Mouse (Mus musculus): ENCODE results near the gene Opa1.
A peak's percentile ranks its signal among the peaks of the same experiment; 100 is the strongest.

Gene Opa1

DNA sequence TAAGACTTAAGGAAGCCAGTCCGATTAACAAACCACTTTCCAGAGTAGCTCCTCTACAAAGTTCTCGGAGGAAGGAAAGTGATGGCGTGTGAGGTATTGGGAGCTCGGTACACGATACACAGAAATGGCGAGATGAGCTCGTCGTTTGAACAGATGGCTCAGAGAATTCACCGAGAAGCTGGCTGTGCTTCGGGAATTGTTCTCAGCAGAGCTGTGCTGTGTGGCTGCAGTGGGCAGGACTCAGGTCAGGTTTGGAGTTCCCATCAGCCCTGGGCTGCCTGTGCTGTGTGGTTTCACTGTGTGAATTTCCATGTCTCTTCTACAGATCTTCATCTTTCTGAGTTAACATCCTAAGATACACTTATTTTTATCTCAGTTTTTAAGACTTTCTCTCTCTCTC is 77.8 kb downstream of the Opa1 start:
- no peak for DNase-seq

DNA sequence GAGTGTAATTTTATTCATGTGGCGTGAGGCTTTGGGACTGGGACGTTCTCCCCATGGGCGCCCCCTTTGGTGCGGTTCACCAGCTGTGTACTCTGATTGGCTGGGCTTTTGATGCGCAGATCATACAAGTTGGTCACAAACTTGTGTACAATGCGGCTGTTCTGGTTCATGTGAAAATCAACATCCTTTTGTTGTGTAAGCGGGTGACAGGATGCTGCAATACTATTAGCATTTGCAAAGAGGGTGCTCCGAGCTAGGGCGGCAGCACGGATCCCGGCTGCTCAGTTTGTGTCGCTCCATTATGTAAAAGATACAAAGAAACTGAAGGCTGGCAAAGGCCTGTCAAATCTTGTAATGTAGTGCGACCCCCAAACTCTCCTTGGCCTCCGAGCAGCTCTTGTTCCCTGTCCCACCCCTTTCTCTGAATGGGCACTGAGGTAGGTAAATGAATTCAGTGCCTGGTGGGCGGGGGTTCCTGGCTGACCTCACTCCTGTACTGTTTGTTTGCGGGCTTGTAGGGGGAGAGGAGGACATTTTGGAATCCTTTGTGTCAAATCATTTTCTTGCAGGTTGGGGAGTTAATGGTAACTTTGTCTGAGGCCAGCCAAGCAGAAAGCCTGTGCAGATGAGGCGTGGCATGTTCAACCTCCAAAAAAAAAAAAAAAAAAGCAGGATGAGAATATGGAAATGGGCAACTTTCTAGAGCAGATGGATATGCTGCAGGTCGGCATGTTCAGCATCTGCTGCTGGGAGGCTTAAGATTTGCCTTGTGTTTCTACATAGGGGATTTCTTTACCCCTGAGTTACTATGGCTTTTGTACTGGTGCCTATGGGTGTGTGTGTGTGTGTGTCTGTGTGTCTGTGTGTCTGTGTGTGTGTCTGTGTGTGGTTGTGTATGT is 78.8 kb downstream of the Opa1 start:
- DNase-seq, result peak in 1 of 2 experiments; percentile 19

DNA sequence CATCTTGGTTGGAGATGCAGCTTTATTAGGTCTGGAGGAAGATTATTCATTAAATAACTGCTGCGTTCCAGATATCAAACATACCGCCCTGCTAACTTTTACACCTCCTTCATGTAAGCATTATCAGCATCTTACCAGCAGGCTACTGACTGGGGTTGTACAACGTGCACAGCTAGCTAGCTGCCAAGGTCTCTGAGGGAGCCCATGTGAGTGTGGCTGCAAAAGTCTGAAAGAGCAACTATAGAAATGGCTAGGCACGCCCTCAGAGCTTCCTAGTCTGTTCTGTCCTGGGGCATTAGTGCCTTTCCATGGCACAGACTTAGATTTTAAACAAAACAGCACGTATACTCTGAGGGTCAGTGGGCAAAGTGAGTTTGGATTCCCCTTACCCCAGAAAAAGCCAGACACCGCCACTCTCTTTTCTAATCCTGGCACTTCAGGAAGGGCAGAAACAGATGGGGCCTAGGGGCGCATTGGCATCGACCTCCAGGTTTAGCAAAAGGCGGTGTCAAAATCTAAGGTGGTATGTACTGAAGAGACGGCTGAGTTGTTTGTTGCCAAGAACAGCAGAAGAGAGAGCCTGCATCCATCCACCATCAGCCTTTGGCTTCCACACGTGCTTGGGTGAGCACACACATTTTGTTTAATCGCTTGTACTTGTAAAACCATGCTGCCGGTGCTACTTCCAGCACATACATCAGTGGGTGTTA is 80.1 kb downstream of the Opa1 start:
- DNase-seq, result no peak

DNA sequence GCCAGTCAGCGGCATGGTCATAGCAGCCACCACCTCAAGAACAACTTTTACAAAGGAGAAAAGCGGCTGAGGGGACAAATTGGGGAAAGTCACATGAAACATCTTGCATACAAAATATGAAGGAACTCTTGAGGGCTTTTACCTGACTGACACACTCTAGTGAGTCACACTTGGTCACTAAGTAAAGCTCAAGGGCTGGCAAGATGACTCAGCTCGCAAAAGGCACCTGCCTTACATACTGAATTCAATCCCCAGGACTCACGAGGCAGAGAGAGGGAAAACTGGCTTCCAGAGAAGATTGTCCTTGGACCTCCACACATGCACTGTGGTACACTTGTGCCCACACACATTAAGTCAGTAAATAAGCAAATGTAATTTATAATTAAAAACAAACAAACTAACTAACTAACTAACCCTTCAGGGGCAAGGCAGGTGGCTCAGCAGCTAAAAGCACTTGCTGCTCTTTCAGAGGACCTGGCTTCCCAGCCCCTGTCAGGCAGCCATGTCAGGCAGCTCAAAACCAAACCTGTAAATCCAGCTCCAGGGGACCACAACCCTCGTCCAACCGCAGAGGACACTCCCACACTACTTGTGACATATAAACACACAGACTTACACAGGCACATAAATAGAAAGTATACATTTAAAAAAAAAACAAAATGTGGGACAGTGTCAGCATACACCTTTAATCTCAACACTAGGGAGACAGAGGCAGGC is 84.1 kb downstream of the Opa1 start:
- DNase-seq, result no peak

DNA sequence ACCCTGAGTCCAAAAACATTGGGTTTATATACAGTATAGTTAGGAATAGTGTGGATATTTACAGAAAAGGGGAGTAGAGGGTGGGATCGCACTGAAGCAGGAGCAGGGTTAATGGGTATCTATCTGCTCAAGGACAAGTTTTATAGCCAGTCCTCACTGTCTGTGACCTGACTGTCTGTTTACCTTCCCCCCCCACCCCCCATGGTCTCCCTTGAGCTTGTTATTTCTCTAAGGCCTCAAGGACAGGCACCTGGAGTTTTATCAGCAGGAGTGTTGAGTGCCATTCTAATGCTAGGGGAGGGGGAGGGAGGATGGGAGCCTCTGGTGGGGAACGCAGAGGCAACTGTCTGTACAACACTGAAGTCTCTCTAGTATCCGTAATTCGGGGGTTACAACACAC is 85.3 kb downstream of the Opa1 start:
- no peak for DNase-seq

DNA sequence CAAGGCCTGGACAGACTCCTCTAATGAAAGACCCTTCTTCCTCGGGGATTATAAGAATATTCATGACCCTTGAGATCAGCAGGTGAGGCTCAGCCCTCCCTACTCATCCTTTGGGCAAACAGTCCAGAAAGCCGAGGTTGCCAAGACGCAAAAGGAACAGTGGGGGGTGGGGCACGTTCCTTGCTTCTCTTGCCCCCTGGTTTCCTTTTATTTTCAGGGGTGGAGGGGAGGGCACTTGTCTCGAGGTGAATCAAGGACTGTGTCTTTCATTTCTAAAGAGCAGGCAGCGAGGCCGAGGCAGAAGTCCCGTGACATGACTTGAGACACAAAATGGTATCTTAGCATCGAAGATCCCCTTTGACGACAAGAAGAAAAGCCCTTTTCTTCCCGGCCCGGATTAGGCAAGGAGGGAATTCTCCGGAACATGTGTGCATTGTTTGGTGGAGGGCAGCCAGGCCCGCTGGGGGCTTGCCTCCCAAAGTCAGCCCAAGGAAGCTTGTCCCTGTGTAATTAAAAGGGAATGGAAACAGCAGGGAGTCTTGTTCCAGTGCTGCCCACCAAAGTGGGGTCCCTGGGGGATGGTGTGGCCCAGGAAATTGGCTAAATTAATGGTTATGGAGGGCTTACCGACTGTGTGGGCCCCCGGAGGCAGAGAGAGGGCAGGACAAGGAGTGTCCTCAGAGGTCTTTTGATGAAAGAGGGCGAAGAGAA is 88.0 kb downstream of the Opa1 start:
- DNase-seq, result no peak

DNA sequence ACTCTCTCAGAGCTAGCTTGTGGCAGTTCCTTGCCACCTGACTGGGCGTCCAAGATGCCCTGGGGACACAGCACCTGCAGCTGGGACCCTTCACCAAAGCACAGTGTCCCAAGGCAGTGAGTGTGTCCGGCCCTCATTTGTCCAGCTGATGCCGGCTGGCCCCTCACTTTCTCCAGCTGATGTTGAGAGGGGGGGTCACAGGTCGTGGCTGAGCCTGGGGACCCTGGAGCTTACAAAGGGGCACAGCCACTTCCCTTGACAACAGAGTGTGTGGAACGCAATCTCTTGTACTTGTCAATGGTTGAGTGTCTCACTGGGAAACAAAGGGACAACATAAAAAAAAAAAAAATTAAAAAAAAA is 88.5 kb downstream of the Opa1 start:
- DNase-seq, result no peak

DNA sequence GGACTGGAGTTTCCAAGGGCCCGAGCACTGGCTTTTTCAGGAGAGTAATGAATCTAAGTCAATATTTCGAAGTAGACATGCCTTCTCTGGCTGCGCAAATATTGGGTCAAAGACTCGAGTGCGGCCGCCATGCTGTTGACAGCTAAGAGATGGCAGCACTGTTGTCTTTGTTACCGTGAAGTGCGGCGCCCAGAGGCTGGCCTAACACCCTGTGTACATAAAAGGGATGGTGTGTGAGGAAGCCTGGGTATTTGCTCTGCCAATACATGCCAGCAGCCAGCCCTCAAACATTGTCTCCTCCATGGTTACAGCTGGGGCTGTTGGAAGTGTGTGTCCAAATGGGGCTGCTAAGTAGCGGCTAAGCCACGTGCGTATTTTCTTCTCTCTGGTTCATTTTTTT is 89.3 kb downstream of the Opa1 start:
- DNase-seq, result no peak

DNA sequence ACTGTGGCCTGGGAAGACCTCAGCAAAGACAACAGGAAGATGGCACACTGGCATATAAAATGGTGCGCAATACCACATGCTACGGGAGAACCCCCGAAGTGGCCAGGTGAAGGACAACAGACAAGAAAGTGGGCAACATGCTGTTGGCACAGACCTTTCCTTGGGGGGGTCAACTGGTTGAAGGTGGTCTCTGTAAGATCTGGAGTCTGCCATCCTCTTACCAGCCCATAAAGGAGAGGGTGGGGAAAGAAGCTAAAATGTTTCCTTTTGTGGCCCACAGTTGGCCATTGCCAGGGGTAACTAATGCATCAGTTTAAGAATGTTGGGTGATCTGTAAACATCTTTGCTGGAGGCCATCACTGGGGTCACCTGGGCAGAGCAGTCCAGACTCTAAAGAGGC is 91.7 kb downstream of the Opa1 start:
- no peak for DNase-seq

DNA sequence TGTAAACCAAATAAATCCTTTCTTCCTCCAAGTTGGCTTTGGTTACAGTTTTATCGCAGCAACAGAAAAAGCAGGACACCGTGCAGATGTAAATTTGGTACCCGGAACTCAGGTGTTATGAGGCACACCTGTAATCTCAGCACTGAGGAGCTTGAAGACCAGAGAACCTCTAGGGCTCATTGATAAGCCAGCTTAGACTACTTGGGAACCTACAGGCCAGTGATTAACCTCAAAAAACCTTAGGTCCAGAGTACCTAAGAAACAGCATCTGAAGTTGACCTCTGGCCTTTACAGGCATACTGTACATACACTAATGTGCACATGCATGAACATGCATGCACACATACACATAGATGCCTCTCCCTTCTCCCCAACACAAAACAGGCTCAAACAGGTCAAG is 94.1 kb downstream of the Opa1 start:
- no peak for DNase-seq

DNA sequence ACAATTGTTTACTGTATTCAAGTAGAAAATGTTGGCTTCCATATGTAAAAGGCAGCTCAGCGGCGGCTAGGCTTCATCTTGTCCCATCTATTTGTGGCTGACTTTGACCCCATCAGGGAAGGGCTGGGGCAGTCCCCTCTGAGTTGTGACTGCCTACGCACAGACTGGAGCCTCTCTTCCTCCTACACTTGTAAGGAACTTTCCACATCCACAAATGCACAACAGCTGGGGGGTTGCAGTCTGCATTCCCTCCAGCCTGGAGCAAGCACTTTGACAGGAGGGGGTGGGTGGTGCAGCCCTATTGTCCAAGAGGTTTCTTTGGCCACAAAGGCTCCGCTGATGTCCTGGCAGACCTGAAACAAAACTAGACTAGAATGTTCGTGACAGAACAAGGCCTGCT is 100.5 kb downstream of the Opa1 start:
- no peak for DNase-seq

DNA sequence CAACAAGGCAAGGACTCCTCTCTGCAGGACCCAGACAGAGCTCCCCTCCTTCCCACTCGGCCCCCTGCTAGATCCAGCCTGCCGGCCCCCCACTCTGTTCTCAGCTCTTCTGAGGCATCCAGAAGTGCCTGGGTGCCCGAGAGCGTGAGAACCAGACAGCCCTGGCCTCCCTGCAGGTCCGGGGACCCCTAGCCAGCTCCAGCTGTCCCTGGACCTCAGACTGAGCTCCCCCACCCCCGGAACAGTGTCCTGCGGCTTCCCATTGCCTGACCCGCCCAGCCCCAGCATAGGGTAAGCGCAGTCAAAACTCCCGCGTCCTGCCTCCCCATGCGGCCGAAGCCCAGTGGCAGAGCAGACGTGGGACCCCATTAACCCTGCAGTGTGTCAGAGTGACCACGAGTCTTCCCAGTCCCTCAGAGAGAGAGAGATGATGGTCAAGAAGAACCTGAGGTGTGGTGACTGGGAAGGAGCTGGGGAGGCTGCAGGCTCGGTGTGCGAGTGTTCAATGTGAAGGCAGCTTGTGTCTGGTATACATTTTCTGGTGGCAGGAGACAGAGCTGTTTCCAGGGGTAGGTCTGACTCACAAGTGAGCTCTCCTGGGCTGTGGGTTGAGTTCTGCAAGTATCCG is 101.5 kb downstream of the Opa1 start:
- no peak for DNase-seq

DNA sequence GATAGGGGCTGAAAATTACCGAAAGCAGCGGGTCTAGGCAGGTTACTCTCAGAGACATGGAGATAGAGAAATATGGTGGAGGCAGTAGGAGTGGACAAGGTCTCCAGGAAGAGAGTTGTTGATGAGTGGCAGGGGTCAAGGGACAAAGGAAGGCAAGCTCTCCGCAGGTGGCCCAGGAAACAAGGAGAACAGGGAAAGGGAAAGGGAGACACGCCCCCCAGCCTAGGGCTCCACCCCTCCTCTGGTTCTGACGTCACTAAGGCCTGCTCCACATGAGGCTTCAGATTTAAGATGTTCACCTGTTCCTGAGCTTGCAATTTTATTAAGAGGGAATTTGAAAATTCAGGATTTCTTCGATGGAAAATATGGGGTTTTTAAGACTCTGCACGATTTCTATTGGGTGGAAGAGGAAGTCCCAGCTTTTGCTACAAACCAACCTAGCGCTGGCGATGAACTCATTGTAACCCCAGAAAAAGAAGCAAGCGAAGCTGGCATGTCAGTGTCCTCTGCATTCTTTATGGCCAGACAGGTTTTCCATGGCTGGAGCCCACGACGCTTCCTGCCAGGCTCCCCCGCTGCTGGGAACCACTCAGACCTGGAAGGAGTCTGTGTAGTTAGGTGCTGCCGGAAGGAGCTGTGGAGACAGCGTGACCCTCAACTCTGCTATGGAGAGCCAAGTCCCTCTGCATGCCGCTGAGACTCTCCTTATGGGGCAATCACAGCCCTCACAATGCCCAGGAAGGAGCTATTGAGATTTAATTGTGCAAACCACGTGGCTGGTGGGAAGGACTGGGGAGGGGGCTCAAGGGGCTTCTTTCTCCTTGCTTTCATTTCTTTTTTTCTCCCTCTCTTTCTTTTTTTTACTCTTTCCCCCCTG is 103.7 kb downstream of the Opa1 start:
- no peak for DNase-seq

DNA sequence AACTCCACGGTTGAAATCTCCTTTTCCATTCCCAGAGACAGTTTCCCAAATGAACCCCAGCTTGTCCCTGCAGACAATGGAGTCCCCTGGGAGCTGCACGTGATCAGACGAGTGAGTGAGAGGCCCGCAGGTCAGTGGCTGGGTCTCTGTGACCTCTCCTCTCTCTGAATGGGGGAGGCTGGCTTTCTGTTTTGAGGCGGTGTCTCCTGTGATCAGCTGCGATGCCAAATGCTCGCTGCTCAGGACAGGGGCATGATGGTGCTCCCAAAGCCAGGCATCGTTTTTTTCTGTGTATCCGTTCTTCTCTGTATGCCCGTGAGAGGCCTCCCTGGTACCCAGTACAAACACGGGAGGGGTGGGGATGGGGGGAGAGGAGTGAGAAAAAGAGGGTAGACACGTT is 104.4 kb downstream of the Opa1 start:
- DNase-seq, result no peak

DNA sequence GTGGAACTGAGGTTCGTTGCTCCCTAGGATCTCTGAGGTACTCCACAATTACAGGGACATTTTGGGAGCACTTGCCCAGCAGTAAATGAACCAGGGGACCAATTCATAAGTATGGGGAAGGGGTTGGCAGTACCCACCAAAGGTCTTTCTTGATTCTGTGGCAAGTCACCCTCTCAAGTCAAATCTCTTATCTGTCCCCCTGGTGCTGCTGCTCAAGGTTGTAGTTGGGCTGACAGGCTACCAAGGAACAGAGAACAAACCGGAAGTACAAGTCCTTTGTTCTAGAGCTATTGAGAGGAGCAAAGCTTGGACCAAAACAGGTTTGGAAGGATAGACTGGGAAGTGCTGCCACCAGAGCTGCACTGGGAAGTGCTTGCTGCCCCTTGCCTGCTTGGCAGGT is 105.0 kb downstream of the Opa1 start:
- no peak for DNase-seq

DNA sequence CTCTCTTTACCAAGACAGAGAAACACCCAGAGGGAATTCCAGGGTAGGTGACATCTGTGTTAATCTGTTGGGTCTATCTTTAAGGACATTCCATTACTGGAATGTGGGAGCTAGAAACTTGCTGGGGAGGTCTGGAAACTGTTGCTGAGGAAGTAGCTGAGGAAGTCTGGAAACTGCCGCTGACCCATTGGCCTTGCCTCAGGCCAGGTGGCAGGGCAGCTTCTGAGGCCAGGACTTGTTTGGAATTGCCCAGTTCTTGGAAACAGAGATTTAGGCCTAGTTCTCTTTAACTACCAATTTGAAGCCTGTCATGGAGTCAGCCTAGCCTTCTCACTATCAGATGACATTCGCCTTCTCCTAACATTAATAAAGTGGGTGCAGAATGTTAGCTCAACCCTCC is 105.5 kb downstream of the Opa1 start:
- DNase-seq, result no peak

DNA sequence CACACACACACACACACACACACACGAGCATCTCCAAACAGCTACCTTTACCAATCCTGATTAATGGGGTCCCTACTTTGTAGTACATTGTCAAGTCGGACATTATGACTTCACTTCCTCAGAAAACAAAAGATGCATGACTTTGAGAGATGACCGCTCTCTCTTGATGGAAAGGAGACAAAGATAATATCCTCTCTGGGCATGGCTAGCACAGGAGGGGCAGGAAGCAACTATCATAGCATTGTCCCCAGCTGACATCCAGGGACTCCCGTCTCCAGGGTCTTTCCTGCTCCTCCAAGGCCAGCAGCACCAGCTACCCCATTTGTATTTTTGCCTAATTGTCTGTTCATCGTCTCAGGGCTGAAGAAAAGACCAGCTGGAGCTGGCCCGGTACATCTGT is 107.0 kb downstream of the Opa1 start:
- DNase-seq, result no peak

DNA sequence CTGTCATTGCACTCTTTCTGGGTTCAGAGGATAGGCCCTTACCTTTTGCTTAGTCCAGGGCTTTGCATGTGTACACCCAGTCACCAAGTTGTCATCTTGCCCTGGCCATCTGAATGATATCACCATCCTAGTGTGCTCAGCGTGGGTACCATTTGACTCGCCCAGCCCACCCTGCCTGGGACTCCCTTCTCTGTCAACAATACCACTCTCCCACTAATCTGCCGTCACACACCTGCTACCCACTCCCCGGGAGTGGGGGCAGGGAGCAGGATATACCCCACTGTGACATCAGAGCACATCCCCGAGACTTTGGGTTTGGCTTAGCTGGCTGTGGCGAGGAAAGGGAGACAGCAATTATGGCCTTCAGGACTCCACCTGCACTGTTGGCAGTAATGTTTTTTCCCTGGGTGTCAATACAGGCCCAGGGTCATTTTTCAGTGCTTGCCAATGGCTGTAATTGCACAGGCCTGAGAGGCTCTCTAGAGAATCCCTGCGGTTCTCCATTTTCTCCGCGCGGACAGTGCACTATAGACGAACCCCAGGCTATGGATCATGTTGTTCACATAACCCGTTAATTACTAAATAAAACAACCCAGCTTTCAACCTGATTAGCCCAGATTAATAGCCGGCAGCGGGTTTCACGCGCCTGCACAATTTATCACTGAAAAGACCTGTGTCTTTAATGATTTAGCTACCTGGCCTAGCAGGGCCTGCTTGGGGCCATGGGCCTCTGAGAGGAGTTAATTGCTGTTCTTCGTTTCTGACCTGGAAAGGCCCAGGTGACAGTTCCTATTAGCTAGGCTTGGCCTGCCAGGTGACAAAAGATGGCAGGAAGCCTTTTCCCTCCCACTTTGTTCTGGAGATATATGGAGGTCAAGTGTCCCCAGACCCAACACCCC is 109.1 kb downstream of the Opa1 start:
- no peak for DNase-seq

DNA sequence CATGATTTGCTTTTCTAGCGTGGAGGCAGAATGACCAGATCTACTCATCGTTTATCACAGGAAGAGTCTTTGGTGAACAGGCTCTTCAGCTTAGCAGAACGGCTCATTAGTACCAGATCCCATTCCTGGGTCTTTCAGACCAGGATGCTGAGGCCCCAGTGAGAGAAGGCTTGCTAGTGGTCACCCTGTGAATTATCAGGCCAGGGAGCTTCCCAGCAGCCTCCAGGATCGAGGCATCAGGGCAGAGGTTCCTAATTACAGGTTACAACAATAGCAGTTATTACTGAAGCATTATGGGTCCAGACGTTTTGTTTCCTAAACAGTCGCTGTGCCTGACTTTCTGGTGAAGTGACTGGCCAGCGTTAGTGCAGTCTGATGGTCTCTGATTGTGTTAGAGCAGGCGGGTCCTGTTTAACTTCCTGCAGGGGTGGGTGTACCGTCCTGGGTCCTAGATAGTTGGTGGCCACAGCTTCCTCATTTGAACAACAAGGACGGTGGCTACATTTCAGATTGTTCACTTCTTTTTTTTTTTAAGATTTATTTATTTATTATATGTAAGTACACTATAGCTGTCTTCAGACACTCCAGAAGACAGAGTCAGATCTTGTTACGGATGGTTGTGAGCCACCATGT is 110.2 kb downstream of the Opa1 start:
- no peak for DNase-seq
